Mouse (Mus musculus): ENCODE data around the gene Parp11.

Parp11 gene

DNA sequence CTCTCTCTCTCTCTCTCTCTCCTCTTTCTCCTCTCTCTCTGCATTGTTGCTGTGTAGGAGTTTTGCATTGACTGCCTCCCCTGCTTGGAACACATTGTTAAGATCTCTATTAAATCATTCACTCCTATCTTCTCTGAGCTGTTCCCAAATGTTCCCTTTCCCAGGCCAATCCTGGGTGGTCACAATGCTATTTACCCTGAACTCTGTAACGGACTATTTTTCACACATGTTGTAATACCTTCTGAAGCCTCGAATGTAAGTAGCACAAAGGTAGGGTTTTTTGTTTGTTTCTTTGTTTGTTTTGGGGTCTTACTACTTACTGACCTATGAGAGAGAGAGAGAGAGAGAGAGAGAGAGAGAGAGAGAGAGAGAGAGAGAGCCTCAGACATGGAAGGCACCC, 2.2 kb downstream of the Parp11 start:
- no peak for DNase-seq (ENCODE audit: low spot score)

DNA sequence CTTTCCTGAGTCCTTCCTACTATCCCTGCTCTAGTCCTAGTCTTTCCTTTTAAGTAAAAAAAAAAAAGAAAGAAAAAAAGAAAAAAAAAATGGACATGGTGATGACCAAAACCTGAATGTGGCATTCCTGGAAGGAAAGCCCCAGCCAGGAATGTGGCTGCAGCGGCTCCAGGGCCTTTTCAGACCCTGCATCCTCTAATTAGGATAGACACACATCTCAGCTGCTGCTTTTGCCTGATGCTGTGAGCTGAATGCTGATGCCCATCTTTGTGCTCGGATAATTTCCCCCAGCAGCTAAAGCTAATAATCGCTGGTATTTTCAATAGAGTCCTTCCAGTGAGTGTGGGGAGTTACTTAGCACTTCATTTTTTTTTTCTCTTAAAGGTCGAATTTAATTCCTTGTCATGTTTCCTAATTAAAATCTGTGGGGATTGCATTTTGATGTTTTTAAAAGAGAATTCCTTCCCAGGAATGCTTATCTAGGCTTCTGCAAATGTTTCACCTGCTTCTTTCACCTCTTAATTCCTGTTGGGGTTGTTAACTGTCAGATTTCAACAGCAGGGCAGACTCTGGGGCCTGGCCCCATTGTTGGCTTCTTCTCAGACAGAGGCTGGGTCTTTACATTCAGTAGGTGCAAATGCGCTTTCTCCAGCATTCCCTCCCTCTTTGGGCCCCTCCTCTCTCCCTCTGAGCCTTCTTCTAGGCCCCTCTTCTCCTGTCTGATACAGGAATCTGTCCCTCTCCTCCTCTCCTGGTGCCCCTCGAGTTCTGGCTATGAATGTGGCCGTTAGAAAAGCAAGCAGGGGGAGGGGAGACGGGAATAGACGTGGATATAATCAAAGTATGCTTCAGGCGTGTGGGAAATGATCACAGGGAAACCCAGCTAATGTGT, 3.1 kb downstream of the Parp11 start:
- no peak for DNase-seq (ENCODE audit: low spot score)

DNA sequence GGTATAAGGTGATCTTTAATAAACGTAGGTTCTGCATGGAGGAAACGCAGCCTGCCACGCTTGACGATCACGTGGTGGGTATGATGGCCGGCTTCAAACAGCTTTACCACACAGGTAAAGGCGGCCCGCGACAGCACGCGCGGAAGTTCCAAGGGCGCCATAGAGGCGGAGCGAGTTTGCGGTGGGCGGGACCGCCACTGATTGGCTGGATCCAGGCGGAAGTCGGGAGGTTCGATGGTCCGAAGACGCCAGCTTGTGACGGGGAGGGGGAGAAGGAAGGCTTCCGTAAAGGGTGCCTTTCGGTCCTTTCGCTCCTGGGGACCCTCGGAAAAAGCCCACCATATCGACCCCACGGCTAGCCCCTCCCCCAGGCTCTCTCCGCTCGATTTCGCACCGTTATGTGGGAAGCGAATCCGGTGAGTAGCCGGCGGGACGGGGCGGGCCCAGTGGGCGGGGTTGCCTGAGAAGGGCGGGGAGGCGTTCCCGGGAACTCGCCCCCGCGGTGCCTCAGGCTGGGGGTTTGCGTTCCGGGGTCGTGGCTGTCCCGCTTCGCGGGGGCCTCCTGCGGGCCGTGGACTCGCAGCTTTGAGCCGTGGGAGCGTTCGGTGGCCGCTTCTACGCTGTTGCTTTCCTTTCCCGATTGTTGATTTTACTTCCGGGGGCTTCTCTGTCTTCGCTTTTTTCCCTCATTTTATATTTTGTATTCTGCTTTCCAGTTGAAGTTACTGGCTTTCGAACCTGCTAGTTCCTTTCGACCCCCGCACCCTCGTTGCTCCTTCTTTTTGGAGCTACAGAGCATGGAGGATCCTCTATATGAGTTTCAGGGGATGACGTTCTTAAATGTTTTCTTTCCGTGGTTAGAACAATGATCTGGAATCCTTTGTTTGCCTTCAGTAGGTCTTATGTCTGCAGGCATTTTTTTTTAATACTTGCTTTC, 7.0 kb downstream of the Parp11 start:
- peak; percentile 84 for DNase-seq (ENCODE audit: low spot score)

DNA sequence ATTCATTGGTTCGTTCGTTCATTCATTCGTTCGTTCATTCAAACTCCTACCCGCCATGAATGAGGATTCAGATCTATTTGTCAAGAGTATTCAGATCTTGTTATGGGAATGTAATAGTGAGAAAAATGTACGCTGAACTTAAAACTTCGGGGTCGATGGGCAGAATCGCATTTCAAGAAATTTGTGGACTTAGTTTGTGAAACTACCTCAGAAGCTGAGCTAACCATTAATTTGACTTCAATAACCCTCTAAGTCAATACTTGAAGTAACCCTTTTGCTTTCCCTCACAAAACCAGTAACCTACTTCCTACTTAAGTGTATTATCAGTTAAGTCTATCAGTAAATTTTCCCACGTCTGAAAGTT, 7.7 kb downstream of the Parp11 start:
- DNase-seq (ENCODE audit: low spot score): no peak

- no peak for DNase-seq (ENCODE audit: low spot score)
Measured at GRCm38 (mm10) chr6:127454809-127455208, 8.2 kb downstream of the Parp11 start.

DNA sequence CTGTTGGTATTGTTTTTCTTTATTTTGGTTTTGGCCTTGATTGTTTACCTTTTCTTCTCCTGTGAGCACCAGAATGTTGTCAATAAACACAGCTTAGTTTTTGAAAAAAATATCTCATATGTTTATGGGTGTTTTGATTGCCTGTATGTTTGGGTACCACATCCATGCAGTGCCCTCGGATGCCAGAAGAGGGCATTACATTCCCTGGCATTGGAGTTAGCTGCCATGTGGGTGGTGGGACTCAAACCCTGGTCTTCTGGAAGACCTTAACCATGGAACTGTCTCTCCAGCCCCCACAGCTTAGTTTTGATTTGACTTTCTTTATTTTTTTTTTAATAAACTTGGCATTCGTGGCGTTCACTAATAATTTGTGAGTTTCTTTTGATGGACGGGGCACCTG, 8.8 kb downstream of the Parp11 start:
- no peak for DNase-seq (ENCODE audit: low spot score)

- no peak for DNase-seq (ENCODE audit: low spot score)
Measured at GRCm38 (mm10) chr6:127456769-127457168, 10.1 kb downstream of the Parp11 start.

DNA sequence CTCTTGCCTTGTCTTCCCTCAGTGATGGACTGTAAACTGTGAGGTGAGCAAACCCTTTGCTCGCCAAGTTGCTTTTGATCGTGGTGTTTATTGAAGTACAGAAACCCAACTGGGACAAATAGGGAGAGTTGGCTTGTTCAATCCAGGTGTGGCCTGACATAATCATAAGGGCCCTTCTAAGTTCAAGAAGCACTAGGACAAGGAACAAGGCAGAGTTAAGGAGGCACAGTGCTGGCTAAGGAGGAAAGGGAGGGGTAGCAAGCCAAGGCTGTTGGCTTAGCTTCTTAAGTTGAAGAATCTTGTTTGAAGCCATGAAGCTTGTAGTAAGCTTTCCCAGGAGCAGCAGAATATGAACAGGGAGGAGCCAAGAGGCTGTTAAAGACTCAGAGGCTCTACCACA, 13.1 kb downstream of the Parp11 start:
- DNase-seq (ENCODE audit: low spot score): no peak

GRCm38 (mm10) chr6:127461491-127461890, 14.9 kb downstream of the Parp11 start:
- DNase-seq (ENCODE audit: low spot score): no peak

DNA sequence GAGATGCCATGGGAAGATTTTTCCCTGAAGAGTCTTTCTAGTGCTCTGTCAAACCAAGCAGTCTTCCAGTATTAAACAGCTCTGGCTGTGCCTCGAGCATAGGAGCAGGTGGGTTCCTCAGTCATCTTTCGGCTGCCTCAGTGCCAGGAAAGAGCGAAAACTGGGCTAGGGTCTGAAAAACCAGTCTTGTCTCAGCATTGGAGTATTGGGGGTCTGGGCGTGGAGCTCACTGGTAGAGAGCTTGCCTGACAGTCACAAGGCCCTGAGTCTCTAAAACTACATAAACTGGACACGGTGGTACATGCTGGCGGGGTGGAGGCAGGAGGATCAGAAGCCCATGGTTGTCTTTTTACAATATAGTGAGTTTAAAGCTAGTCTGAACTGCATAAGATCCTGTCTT, 15.6 kb downstream of the Parp11 start:
- no peak for DNase-seq (ENCODE audit: low spot score)

DNA sequence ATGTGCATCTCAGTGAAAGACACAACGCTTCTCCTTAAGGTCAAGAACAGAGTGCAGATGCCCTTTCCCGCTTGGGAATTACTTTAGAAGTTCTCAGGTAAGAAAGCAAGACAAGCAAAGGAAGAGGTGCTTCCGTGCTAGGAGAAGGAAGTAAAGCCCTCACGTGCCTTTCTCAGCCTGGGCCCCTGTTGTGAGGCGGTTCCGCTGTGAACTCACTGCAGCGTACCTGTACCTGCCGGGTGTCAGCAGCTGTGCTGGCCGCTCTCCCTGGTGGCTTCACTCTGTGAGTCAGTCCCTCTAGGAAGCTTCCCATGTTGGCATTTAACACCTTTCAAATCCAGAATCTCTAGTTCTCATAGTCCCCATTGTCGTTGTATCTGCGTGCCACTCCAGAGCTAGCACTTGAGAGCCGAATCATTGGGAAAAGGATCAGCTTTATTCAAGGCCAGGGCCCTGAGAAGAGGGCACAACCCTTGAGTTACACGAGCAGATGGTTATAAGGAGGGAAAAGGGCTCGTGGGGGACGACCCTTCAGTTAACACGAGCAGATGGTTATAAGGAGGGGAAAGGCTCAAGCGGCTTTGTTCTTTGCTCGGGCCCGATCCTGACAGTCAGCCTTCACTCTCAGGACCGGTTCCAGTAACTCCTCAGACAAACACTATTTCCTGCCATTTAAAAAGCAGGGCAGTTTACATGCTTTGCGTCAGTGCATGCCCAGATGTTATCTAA, 16.8 kb downstream of the Parp11 start:
- no peak for DNase-seq (ENCODE audit: low spot score)

DNA sequence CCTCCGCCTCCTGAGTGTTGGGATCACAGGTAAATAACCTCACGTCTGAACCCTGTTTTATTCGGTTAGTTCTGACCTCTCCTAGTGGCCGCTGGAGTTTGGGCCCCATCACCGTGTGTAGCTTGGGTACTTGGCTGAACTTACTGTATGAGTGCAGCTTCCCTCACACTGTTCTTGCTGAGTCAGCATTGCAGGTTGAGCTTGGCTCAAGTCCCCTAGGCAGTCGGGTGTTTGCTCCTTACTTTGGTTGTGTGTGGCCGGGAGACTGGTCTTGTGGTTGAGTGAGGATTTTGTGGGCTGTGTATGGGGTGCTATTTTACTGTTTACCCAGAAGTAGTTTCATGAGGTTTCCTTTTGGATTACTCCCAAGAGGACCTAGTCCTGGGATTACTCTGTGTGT, 17.9 kb downstream of the Parp11 start:
- no peak for DNase-seq (ENCODE audit: low spot score)

DNA sequence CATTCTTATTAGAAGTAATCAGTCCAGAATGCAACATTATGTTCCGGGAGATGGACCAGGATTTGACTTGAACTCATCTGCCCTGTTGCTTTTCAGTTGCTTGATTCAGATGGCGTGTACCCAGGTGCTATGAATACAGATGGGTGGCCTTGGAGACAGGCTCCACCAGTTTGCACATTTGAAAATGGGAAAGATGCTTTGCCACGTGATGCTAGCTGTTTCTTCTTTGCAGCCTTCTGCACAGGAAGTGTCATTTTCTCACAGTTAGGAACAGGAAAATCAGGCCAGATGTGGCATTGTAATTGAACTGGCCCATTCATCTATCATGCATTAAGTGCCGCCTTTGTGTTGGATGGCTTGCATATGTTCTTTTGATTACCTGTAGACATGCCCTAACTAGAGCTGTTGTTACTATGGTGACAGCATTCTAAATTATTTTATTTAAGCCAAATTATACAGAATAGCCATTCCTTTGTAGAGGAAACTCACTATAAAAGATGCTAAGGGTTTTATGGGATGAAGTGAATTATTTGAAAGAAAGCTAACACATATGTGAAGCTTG, 20.2 kb downstream of the Parp11 start:
- DNase-seq (ENCODE audit: low spot score): no peak

GRCm38 (mm10) chr6:127472078-127472477, 25.4 kb downstream of the Parp11 start:
- DNase-seq (ENCODE audit: low spot score): no peak

- DNase-seq (ENCODE audit: low spot score): no peak
Measured at GRCm38 (mm10) chr6:127473961-127474360, 27.3 kb downstream of the Parp11 start.

DNA sequence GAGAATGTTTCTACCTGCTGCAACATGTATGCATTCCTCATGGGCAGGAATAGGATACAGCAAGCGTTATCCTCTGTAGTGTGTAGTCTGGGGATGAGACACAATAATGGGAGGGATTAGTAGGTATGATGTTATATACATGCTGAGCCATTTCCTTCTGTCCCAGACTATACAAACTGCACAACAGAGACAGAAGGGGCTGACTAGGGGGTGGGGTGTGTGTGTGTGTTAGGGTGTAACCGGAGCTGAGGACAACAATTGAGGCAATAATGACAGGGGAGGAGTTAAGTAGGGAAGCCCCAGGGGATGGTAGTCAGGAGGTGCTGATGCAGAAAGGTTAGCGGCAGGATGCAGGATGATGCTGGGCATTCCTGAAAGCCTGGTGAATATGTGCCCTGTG, 28.6 kb downstream of the Parp11 start:
- no peak for DNase-seq (ENCODE audit: low spot score)

DNA sequence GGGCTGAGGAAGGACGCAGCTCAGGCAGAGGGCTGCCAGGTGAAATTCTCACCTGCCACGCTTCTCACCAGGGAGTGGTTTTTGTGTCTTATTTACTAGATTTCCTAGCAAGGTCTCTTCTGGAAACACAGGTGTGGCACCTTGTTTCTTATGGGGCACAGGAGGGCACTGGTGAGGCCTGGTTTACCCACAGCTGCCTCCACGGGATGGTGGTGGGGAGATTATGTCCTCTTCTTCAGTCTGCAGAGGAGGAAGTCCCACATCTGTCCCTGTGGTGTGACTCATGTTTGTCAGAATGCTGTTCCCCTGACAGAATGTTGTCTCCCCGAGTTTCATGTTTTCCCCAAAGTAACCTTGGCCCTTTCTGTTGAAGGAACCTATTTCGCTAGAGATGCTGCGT, 44.4 kb downstream of the Parp11 start:
- DNase-seq (ENCODE audit: low spot score): no peak

- no peak for DNase-seq (ENCODE audit: low spot score)
Measured at GRCm38 (mm10) chr6:127492561-127492960, 45.9 kb downstream of the Parp11 start.

DNA sequence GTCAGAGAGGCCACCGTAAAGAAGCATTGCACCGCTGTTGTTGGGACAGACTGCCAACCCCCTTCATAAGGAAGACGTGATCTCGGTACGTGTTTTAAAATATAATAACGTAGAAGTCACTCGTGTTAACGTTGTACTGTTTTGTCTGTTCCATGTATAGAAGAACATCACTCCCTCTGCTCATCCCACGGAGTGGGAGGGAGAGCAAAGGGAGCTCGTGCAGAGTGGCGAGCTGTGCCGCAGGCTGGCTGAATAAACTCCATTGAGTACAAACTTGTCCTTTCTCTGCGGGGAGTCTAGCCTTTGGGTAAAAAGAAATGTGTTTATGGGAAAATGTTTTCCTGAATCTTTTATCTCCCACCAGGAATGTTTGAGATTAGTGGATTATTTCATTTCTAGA, 47.1 kb downstream of the Parp11 start:
- no peak for DNase-seq (ENCODE audit: low spot score)

DNA sequence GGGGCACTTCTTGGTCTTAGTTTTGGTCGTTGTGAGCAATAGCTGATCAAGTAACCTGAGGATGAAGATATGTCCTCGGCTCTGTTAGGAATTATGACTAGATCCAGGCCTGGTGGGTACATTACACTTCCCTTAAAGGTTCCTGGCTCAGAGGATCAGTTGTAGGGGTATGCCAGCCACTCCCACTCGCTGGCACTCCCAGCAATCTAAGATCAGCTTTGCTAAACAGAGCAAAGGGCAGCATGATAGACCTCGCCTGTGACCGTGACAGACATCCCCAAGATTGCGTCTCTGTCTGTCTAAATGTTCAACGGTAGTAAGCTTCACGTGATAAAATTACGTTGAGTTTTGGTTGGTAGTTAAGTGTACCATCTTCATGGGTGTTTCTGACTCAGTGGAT, 47.7 kb downstream of the Parp11 start:
- DNase-seq (ENCODE audit: low spot score): no peak

DNA sequence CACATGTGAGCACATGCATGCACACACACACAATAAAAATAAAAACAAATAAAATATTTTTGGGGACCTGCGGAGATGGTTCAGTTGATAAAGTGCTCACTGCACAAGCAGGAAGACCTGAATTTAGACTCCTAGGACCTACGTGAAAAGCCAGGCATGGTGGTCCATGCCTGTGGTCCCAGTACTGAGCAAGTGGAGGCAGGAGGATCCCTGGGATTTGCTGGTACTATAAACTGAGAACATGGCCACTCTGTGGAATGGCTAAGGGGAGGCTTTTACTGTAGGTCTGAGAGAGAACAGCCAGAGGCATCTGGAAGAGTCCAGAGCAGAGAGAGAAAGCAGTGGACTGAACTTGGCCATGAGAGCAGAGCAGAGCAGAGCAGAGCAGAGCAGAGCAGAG, 48.6 kb downstream of the Parp11 start:
- no peak for DNase-seq (ENCODE audit: low spot score)

- DNase-seq (ENCODE audit: low spot score): no peak
Measured at GRCm38 (mm10) chr6:127495876-127496275, 49.2 kb downstream of the Parp11 start.
